Mouse (Mus musculus) neural tube, embryonic 15.5 days (tissue): ENCODE data around the gene Large2. TPM values are rescaled to one million over a fixed set of nuclear protein-coding genes. Genes with fewer than 3 reads are reported as not detected.

ENCODE experiments used
- ATAC-seq: fragments of 200-750 bp; cut with Nextera tagmentation; 2 replicates; pipeline ENCODE4 v1.8.0; 2017; ENCODE audit warnings: mild to moderate bottlenecking, moderate TSS enrichment, moderate library complexity; ENCODE audit not compliant: low FRiP score
- H3K27ac ChIP-seq: fragments of 300-500 bp; sonication (generic); replicated peaks from 2 replicates; pipeline ENCODE4 v1.5.1; 2015; ENCODE audit warnings: mild to moderate bottlenecking, inconsistent platforms
- H3K27me3 ChIP-seq: fragments of 300-500 bp; sonication (generic); replicated peaks from 2 replicates; pipeline ENCODE4 v1.6.1; 2015; ENCODE audit warnings: inconsistent platforms
- H3K36me3 ChIP-seq: fragments of 300-500 bp; sonication (generic); 2 replicates; pipeline ENCODE4 v1.6.1; 2015; ENCODE audit warnings: inconsistent platforms
- H3K4me1 ChIP-seq: fragments of 300-500 bp; sonication (generic); 2 replicates; pipeline ENCODE4 v1.6.1; 2015; ENCODE audit warnings: inconsistent platforms
- H3K4me2 ChIP-seq: fragments of 300-500 bp; sonication (generic); 2 replicates; pipeline ENCODE4 v1.6.1; 2015; ENCODE audit warnings: inconsistent platforms, mild to moderate bottlenecking, moderate library complexity
- H3K4me3 ChIP-seq: fragments of 300-500 bp; sonication (generic); replicated peaks from 2 replicates; pipeline ENCODE4 v1.5.1; 2015; ENCODE audit warnings: mild to moderate bottlenecking, inconsistent platforms
- H3K9ac ChIP-seq: fragments of 300-500 bp; sonication (generic); replicated peaks from 2 replicates; pipeline ENCODE4 v1.6.1; 2015; ENCODE audit warnings: mild to moderate bottlenecking, inconsistent platforms
- H3K9me3 ChIP-seq: fragments of 300-500 bp; sonication (generic); replicated peaks from 2 replicates; pipeline ENCODE4 v1.6.1; 2016; ENCODE audit warnings: inconsistent platforms
- WGBS: fragments of 180-500 bp; shearing (Covaris S2); methylation state at CpG from one replicate; pipeline ENCODE4 v1.1.7; 2015; ENCODE audit warnings: mixed read lengths; 5-methylcytosine and 5-hydroxymethylcytosine counted together
- polyA plus RNA-seq: library from polyadenylated mRNA; unstranded; fragments of >200 nt; fragmentation: Nextera tagmentation; extraction: Ambion mirVana; gene quantifications from 2 replicates; pipeline ENCODE4 v1.2.1, GENCODE M21; 2015

The Large2 gene
- polyA plus RNA-seq, 1 experiment from 2014 or later: 0.95 TPM

DNA sequence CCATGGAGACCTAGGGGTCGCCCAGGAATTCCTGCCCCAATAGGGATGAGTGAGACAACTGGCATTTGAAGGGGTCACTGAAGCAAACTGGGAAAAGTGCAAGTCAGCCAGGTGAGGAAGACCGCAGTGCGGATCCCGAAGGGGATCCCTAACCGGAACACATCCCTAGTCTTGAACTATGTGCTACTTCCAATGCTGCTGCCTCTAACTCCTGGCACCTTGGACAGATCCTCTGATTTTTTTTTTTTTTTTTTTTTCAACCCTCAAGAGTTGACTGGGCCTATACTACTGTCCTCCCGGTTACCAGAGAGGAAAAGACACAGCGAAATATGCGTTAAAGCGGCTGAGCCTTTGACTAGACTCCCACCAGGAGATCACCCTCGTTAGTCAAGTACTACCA, 15.0 kb upstream of the Large2 start:
- peaks cover 30% of the 10 kb centered on the region for H3K36me3 ChIP-seq
- peak overlapping the region; percentile 83 for H3K27ac ChIP-seq
- peak overlapping the region; percentile 74 for H3K4me3 ChIP-seq
- no peak; the same call in 1 of the 2 replicates for ATAC-seq
- no peaks in the 10 kb centered on the region for H3K27me3 ChIP-seq
- H3K4me2 ChIP-seq: peak overlapping the region; percentile 87
- 2% methylated on average over 10 of the region's 10 CpGs for WGBS
- H3K4me1 ChIP-seq: peaks cover 68% of the 10 kb centered on the region
- H3K9me3 ChIP-seq: no peaks in the 10 kb centered on the region
- peak overlapping the region; percentile 84; the same call in 1 of the 2 replicates for H3K9ac ChIP-seq

DNA sequence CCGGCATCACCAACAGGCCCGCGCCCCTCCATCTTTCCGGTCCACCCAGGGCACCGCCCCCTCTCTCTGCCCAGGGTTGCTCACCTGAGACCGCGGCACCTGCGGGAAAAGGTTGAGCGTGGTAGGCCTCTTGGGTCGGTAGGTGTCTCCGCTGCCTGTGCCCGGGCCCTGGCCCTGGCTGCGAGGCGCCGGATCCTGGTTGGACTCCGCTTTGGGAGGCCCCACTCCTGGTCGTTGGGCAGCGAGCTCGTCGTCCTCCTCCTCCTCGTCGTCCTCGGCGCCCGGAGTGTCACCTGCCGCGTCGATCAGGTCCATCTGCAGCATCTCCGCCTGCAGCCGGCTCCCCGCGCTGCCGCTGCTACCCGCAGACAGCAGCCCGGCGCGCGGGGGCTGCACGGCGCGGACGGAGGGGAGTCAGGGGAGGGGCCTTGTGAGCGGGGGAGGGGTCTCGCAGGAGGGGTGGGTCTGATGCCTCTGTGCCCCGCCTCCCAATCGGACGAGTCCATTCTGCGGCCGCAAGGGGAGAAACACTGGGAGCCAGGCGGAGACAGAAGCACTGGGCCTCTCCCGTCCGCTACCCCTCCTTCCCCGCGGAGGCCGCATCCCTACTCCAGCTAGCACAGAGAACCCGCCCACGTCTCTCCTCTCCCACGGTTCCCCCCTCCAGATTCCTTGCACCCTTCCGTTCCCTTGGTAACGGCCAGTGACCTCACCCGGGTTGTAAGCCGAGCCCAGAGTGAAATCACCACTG, 14.4 kb upstream of the Large2 start:
- peaks cover 68% of the 10 kb centered on the region for H3K4me1 ChIP-seq
- peak overlapping the region; percentile 87 for H3K4me2 ChIP-seq
- H3K27ac ChIP-seq: peak overlapping the region; percentile 83
- peak; percentile 90 for ATAC-seq
- under 1% methylated on average over 61 of the region's 62 CpGs for WGBS
- H3K27me3 ChIP-seq: no peaks in the 10 kb centered on the region
- H3K4me3 ChIP-seq: peak overlapping the region; percentile 74
- H3K9ac ChIP-seq: peak overlapping the region; percentile 84
- no peaks in the 10 kb centered on the region for H3K9me3 ChIP-seq
- peaks cover 36% of the 10 kb centered on the region for H3K36me3 ChIP-seq

DNA sequence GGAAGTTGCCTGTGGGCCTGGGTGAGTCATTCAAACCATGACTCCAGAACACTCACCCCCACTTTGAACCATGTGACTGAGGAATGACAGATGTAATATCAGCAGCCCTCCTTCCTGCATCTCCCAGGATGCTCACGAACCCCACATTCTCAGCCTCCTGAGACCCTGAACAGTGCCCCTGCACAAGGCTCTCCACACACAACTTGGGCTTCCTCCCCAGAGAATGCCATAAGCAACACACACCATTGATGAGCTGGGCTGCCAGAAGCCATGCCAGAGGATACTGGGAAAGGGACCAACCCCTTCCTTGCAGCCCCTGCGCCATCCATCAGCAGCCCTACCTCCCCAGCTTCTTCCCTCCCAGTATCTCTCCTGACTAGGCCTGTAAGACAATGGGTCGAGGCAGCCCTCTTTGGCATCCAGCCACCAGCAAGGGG, 13.4 kb upstream of the Large2 start:
- Histone ChIP-seq H3K9me3 (no peaks in the 10 kb centered on the region), H3K4me2 (peak overlapping the region; percentile 87), H3K27ac (peak overlapping the region; percentile 83), H3K27me3 (no peaks in the 10 kb centered on the region), H3K4me3 (peak overlapping the region; percentile 74), H3K36me3 (peaks cover 46% of the 10 kb centered on the region), H3K9ac (peak overlapping the region; percentile 84), H3K4me1 (peaks cover 63% of the 10 kb centered on the region)
- no peak for ATAC-seq
- 30% methylated on average over 3 of the region's 3 CpGs for WGBS

DNA sequence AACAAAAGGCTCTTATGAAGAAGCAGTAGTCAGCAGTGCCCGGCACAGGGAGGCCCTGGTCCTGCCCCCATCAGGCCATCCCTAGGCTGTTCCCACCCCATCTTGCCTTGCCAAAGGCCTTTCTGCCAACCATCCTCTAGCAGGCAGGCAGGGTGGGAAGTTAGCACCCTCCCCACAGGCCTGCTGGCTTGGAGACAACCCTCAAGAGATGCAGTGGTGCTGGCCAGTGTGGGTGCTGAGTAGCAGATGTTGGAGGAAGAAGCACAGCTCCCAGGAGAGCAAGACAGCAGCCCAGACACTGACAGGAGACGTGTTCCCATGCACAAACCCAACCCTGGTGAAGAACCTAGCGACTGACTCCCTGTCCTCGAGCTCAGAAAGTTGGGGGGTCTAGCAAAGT, 13.0 kb upstream of the Large2 start:
- Histone ChIP-seq H3K4me3 (peak overlapping the region; percentile 74), H3K27me3 (no peaks in the 10 kb centered on the region), H3K36me3 (peaks cover 50% of the 10 kb centered on the region), H3K9ac (peak overlapping the region; percentile 84), H3K9me3 (no peaks in the 10 kb centered on the region), H3K27ac (peak overlapping the region; percentile 83; the same call in 1 of the 2 replicates), H3K4me2 (peak overlapping the region; percentile 87), H3K4me1 (peaks cover 59% of the 10 kb centered on the region)
- no peak for ATAC-seq
- WGBS: 64% methylated on average over 4 of the region's 4 CpGs

- Histone ChIP-seq H3K36me3 (peaks cover 57% of the 10 kb centered on the region), H3K27ac (no peak overlapping the region), H3K4me1 (peaks cover 52% of the 10 kb centered on the region), H3K4me2 (peak overlapping the region; percentile 87), H3K9ac (peak overlapping the region; percentile 84; the same call in 1 of the 2 replicates), H3K9me3 (no peaks in the 10 kb centered on the region), H3K27me3 (no peaks in the 10 kb centered on the region), H3K4me3 (no peak overlapping the region)
- WGBS: 94% methylated on average over 30 of the region's 30 CpGs
- ATAC-seq: no peak
These were observed 12.3 kb upstream of the Large2 start for GRCm38 (mm10) chr2:92386821-92387570.

DNA sequence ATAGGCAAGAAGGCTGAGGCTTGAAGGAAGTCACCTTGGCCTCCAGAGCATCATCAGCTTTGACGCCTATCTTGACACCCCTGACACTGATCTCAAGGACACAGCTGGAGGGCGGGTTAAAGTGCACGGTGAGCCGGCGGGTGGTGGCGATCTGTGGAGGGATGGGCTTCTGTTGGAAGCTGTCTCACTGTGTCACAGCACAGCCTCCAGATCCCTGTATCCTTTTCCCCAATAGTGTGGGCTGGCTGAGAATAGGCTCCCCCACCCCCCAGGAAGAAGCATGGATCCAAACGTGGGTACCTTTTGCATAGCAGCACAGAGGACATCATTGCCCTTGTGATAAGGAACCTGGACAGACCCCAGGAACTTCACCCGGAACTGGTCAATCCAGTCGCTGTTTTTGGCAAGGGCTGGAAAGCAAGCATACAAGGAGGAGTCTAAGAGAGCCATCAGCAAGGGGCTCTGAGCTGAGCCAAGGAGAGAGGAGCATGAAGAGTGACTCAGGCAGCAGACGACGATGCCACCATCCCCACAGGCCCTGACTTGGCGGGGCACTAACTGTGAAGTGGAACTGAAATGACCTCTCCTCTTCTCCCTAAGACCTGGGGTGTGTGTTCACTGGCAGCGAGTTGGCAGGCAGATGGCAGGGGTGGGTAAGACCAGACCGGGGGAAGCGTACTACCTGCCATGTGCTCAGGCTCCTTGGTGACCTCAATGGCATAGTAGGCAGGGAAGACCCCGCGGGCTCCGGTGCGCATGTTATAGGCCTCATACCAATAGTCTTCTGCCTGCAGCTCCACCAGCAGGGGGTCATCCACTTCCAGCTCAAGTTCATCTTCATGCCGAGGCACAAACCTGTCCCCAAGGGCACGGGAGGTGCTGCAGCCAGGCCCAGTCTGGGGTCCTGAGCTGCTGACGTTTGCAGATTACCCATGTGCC, 10.7 kb upstream of the Large2 start:
- no peaks in the 10 kb centered on the region for H3K27me3 ChIP-seq
- H3K27ac ChIP-seq: no peak overlapping the region
- no peak overlapping the region for H3K9ac ChIP-seq
- H3K4me2 ChIP-seq: no peak overlapping the region
- ATAC-seq: no peak
- peaks cover 39% of the 10 kb centered on the region for H3K4me1 ChIP-seq
- peaks cover 73% of the 10 kb centered on the region for H3K36me3 ChIP-seq
- no peaks in the 10 kb centered on the region for H3K9me3 ChIP-seq
- 86% methylated on average over 22 of the region's 22 CpGs for WGBS
- H3K4me3 ChIP-seq: no peak overlapping the region

GRCm38 (mm10) chr2:92384101-92384500, 9.4 kb upstream of the Large2 start:
- Histone ChIP-seq H3K4me3 (no peak overlapping the region), H3K4me2 (no peak overlapping the region), H3K36me3 (peaks cover 86% of the 10 kb centered on the region), H3K27ac (no peak overlapping the region), H3K9me3 (no peaks in the 10 kb centered on the region), H3K9ac (no peak overlapping the region), H3K4me1 (peaks cover 29% of the 10 kb centered on the region), H3K27me3 (no peaks in the 10 kb centered on the region)
- no peak for ATAC-seq
- 79% methylated on average over 4 of the region's 4 CpGs for WGBS

GRCm38 (mm10) chr2:92382759-92383158, 8.1 kb upstream of the Large2 start:
- ATAC-seq: no peak
- WGBS: 93% methylated on average over 4 of the region's 4 CpGs

DNA sequence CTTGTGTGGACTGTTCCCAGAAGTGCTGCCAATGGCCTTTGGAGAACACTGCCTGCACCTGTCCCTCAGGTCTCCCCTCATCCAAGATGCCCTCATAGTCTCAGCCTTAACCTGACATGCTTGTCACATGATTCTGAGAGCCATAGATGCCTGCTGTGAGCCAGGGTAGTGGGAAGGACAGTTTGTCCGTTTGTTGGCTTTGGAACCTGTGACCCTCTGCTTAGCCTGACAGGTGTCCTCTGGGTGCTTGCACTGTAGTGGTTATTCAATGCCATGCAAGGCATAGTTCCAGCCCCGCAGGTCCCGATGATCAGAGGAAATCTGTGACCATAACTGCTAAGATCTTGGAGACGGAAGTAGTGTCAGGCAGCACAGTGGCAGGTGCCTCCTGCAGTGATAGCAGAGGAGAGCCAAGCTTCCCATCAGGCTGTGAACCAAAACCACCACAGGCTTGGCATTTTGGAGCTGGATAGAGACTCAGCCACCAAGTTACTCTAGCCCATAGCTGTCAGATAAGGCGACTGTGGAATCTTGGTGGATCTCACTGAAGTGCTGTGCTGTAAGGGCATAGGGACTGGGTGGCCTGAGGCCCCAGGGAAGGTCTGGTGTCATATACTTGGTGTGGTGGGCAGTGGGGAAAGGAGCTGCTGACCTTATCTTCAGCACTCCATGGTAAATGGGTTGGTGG, 7.4 kb upstream of the Large2 start, which contains the start of gene 1700029I15Rik:
Gene 1700029I15Rik (plus strand): TSS at position 638 of the 688 bp plus-strand sequence.
- Histone ChIP-seq H3K27ac (0 out of 2 replicates have a peak within 1 kb of the TSS, but pooled peaks have one; percentile 5), H3K36me3 (peaks cover 93% of the 10 kb centered on the region), H3K4me3 (no peak within 1 kb of the TSS), H3K9me3 (no peaks in the 10 kb centered on the region), H3K9ac (no peak within 1 kb of the TSS), H3K27me3 (no peaks in the 10 kb centered on the region), H3K4me2 (no peak within 1 kb of the TSS), H3K4me1 (peaks cover 10% of the 10 kb centered on the region)
- WGBS: 91% methylated on average over 5 of the region's 5 CpGs
- ATAC-seq: no peak

More at GRCm38 (mm10) chr2:92382759-92383158, 8.1 kb upstream of the Large2 start:
- Histone ChIP-seq H3K36me3 (peaks cover 99% of the 10 kb centered on the region), H3K27me3 (no peaks in the 10 kb centered on the region), H3K9ac (no peak overlapping the region), H3K4me1 (peaks cover 17% of the 10 kb centered on the region), H3K27ac (no peak overlapping the region), H3K9me3 (no peaks in the 10 kb centered on the region), H3K4me2 (no peak overlapping the region), H3K4me3 (no peak overlapping the region)

DNA sequence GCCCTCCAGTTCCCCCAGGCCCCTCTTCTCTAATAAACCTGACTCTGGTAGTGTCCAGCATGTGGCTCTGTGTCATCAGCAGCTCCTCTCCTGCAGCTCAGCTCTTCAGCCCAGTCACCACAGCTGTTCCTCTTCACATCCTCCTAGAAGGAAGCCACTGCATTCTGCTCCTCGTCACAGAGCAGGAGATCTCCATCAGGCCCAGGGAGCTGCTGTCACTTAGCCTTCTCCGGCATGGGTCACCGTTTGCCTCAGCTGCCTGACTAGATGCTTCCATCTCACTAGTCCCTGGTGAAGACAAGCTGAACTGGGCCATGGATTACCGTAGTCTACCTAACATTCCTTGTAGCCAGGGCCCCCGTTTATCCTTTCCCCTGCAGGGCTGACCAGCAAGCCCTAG, 6.5 kb upstream of the Large2 start:
- ATAC-seq: no peak
- peaks cover 10% of the 10 kb centered on the region for H3K4me1 ChIP-seq
- no peaks in the 10 kb centered on the region for H3K27me3 ChIP-seq
- H3K9me3 ChIP-seq: no peaks in the 10 kb centered on the region
- 87% methylated on average over 5 of the region's 5 CpGs for WGBS
- H3K9ac ChIP-seq: no peak overlapping the region
- H3K27ac ChIP-seq: no peak overlapping the region
- peaks cover 84% of the 10 kb centered on the region for H3K36me3 ChIP-seq
- no peak overlapping the region for H3K4me3 ChIP-seq
- no peak overlapping the region for H3K4me2 ChIP-seq
